Mouse (Mus musculus): ENCODE measurements around the gene Shb. TPM values are rescaled to one million over a fixed set of nuclear protein-coding genes. Genes with fewer than 3 reads are reported as not detected.
A peak's percentile ranks its signal among the peaks of the same experiment; 100 is the strongest.

Shb gene
- polyA plus RNA-seq (2014; fragmentation: Nextera tagmentation; extraction: Ambion mirVana) = 2.7 and 2.8 TPM in 2 replicates

DNA sequence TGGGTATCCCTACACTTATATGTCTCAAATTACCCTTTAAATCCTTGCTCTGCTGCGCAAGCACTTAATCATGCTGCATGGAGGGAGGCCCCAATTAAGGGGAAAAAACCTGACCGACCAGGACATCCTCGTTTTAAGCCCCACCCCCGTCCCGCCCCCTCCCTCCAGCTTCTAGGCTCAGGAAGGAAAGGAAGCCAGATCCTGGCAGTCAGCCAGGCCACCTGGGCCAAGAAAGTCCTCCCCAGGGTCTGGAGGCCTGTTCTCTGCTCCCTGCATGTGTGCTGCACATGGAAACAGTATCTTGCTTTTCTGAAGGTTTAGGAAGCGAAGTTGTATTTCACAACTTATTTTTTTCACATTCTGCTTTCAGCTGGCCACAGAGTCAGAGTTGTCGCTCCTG lies at the start of gene Shb:
Gene Shb, minus strand, starts transcription at position 96 of the 400 bp plus-strand sequence.
- ATAC-seq (ENCODE audit: low FRiP score) = no peak
- WGBS = 20% methylated on average over 7 of the region's 7 CpGs
- Histone ChIP-seq H3K9ac (ENCODE audit: low read length) (no peak within 1 kb of the TSS), H3K4me2 (peak within 1 kb of the TSS; percentile 96), H3K27ac (ENCODE audit: low read depth, low read length) (no peak within 1 kb of the TSS), H3K4me1 (ENCODE audit: control insufficient read depth, insufficient read depth, low read length) (peaks cover 15% of the 10 kb centered on the region), H3K9me3 (ENCODE audit: control insufficient read depth, low read length) (no peaks in the 10 kb centered on the region), H3K4me3 (ENCODE audit: low read depth, low read length) (peak within 1 kb of the TSS; percentile 59; the same call in 1 of the 2 replicates), H3K36me3 (ENCODE audit: control insufficient read depth, insufficient read depth, low read length) (no peaks in the 10 kb centered on the region), H3K27me3 (ENCODE audit: control insufficient read depth, insufficient read depth, low read length) (peaks cover 19% of the 10 kb centered on the region)
- DNase-seq (ENCODE audit: low spot score, missing footprints) = no peak

DNA sequence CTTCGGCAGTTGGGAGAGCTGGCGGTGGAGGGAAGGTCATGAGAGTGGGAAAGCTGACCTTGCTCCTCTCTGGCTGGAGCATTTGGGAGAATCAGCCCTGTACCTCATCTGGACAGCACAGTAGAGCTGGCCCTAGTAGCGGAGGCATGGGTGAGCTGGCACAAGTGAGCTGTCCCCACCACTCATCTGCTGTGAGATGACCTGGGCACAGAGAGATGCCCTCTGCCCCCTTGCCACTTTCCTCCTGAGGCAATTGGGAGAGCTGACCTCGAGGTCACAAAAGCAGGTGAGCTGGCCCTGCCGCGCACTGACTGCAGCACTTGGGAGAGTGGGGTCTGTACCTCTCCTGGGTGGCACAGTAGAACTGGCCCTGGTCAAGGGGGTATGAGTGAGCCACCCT lies 48.8 kb upstream of the Shb start:
- 91% methylated on average over 6 of the region's 6 CpGs for WGBS
- Histone ChIP-seq H3K4me3 (ENCODE audit: low read depth, low read length) (no peak overlapping the region), H3K9me3 (ENCODE audit: control insufficient read depth, low read length) (no peaks in the 10 kb centered on the region), H3K4me1 (ENCODE audit: control insufficient read depth, insufficient read depth, low read length) (peaks cover 14% of the 10 kb centered on the region), H3K27me3 (ENCODE audit: control insufficient read depth, insufficient read depth, low read length) (no peaks in the 10 kb centered on the region), H3K27ac (ENCODE audit: low read depth, low read length) (no peak overlapping the region), H3K36me3 (ENCODE audit: control insufficient read depth, insufficient read depth, low read length) (no peaks in the 10 kb centered on the region), H3K9ac (ENCODE audit: low read length) (no peak overlapping the region), H3K4me2 (no peak overlapping the region)
- DNase-seq (ENCODE audit: low spot score, missing footprints) = no peak
- ATAC-seq (ENCODE audit: low FRiP score) = no peak

DNA sequence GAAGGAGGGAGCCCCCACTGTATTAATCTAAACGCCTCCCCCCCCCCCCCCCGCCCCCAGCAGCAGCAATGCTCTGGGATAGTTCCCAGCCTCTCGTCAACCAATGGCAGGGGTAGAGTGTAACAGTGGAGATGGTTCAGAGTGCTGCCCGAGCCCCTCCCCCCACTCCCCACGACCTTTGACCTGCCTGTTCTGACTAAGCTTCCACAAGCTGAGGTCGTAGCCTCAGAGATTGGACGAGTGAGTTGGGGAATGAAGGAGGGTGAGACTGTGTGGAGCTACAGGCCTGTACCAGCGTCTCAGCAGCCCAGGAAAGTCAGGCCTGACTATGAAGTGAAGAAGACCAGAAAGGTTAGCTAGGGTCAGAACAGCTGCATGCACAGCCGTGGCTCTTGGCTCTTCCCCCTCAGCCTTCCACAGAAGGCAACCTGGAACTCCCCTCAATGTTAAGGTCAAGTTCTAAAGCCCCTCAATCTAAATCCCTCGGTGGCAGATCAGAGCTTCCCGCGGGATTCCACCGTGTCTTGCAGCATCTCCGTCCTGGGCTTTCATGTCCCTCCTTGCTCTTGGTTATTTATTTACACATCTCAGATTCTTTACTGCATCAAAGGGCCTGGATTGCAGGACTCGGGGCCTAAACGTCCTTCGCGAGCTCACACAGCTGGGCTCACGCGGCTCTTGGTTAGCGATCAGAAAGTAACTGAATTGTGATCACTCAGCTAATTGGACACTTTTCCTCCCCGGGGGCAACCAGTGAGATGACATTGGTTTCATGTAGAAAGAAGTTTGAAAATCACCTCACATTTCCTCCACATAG lies 46.5 kb upstream of the Shb start:
- Histone ChIP-seq H3K9me3 (ENCODE audit: control insufficient read depth, low read length) (no peaks in the 10 kb centered on the region), H3K4me3 (ENCODE audit: low read depth, low read length) (no peak overlapping the region), H3K4me2 (no peak overlapping the region), H3K9ac (ENCODE audit: low read length) (no peak overlapping the region), H3K36me3 (ENCODE audit: control insufficient read depth, insufficient read depth, low read length) (no peaks in the 10 kb centered on the region), H3K4me1 (ENCODE audit: control insufficient read depth, insufficient read depth, low read length) (peaks cover 12% of the 10 kb centered on the region), H3K27me3 (ENCODE audit: control insufficient read depth, insufficient read depth, low read length) (no peaks in the 10 kb centered on the region), H3K27ac (ENCODE audit: low read depth, low read length) (0 out of 2 replicates have a peak overlapping the region, but pooled peaks have one; percentile 14)
- ATAC-seq (ENCODE audit: low FRiP score) = peak; percentile 44
- 23% methylated on average over 20 of the region's 22 CpGs for WGBS
- DNase-seq (ENCODE audit: low spot score, missing footprints) = peak; percentile 88

DNA sequence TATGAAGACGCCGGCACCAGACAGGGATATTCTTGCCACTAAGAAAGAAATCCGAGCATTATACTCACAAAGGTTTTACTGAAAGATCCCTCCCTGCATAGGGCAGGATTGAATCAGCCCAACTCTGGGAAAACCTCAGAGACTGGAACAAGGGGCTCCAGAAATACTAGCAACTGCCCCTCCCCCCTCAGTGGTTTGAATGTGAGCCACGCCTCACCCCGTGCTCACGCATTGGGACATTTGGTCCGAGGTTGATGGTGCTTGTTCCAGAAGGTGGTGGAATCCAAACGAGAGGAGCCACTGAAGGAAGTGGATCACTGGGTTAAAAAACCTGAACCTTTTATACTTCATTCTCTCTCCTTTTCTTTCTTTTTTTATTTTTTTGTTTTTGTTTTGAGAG lies 45.4 kb upstream of the Shb start:
- no peak for DNase-seq (ENCODE audit: low spot score, missing footprints)
- H3K27ac ChIP-seq (ENCODE audit: low read depth, low read length) = no peak overlapping the region
- no peaks in the 10 kb centered on the region for H3K27me3 ChIP-seq (ENCODE audit: control insufficient read depth, insufficient read depth, low read length)
- no peak overlapping the region for H3K4me2 ChIP-seq
- H3K9ac ChIP-seq (ENCODE audit: low read length) = peak overlapping the region; percentile 2; the same call in 1 of the 2 replicates
- no peaks in the 10 kb centered on the region for H3K36me3 ChIP-seq (ENCODE audit: control insufficient read depth, insufficient read depth, low read length)
- no peak for ATAC-seq (ENCODE audit: low FRiP score)
- WGBS = 51% methylated on average over 8 of the region's 8 CpGs
- H3K4me3 ChIP-seq (ENCODE audit: low read depth, low read length) = no peak overlapping the region
- H3K9me3 ChIP-seq (ENCODE audit: control insufficient read depth, low read length) = no peaks in the 10 kb centered on the region
- peaks cover 12% of the 10 kb centered on the region for H3K4me1 ChIP-seq (ENCODE audit: control insufficient read depth, insufficient read depth, low read length)

DNA sequence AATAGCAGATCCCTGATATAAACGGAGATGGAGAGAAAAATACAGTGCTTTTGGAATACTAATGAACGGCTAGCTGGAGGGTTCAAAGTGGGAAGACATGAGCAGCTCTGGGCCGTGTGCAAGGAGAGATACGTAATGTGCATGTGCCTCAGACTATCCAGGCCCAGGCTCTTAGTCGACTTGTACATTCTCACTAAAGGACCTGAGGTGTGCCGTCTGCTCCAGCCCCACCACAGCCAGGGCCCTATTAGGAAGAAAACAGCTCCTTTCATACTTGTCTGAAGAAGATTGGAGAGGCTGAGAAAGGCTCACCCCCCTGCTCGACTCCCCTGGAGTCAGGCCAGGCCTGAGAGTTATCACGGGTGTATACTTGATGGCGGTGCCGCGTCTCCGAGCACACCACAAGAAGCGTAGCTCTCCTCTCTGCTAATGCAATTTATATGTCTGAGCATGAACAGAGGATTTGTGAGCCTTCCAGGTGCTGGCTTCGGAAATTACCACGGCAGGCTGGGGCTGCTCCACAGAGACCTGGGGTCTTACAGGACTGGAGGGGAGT lies 42.4 kb upstream of the Shb start:
- Histone ChIP-seq H3K27ac (ENCODE audit: low read depth, low read length) (no peak overlapping the region), H3K4me3 (ENCODE audit: low read depth, low read length) (no peak overlapping the region), H3K27me3 (ENCODE audit: control insufficient read depth, insufficient read depth, low read length) (no peaks in the 10 kb centered on the region), H3K4me1 (ENCODE audit: control insufficient read depth, insufficient read depth, low read length) (peaks cover 12% of the 10 kb centered on the region), H3K9me3 (ENCODE audit: control insufficient read depth, low read length) (no peaks in the 10 kb centered on the region), H3K9ac (ENCODE audit: low read length) (no peak overlapping the region), H3K36me3 (ENCODE audit: control insufficient read depth, insufficient read depth, low read length) (no peaks in the 10 kb centered on the region), H3K4me2 (no peak overlapping the region)
- no peak for DNase-seq (ENCODE audit: low spot score, missing footprints)
- 84% methylated on average over 15 of the region's 15 CpGs for WGBS
- no peak for ATAC-seq (ENCODE audit: low FRiP score)

DNA sequence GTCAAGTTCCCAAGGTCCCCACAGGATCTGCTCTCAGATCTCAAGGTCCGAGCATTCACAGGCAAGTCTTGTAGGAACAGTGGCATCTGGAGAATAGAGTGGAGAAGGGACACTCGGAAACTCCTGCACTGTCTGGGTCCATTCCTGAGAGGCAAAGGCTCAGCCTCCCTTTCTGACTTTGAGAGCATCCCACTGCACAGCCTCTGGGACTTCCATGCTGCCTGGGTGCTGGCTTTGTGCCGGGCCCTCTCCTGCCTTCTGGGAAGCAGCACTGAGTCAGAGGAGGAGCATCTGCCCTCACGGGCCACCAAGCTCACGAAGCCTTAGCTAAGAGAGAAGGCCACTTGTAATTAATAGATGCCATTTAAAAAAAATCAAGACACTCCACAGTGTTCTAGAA lies 37.3 kb upstream of the Shb start:
- H3K27me3 ChIP-seq (ENCODE audit: control insufficient read depth, insufficient read depth, low read length) = no peaks in the 10 kb centered on the region
- WGBS = 92% methylated on average over 5 of the region's 5 CpGs
- H3K4me3 ChIP-seq (ENCODE audit: low read depth, low read length) = no peak overlapping the region
- H3K36me3 ChIP-seq (ENCODE audit: control insufficient read depth, insufficient read depth, low read length) = no peaks in the 10 kb centered on the region
- H3K9ac ChIP-seq (ENCODE audit: low read length) = no peak overlapping the region
- no peak overlapping the region for H3K27ac ChIP-seq (ENCODE audit: low read depth, low read length)
- no peaks in the 10 kb centered on the region for H3K4me1 ChIP-seq (ENCODE audit: control insufficient read depth, insufficient read depth, low read length)
- H3K9me3 ChIP-seq (ENCODE audit: control insufficient read depth, low read length) = no peaks in the 10 kb centered on the region
- H3K4me2 ChIP-seq = no peak overlapping the region
- DNase-seq (ENCODE audit: low spot score, missing footprints) (no peak), ATAC-seq (ENCODE audit: low FRiP score) (no peak)

DNA sequence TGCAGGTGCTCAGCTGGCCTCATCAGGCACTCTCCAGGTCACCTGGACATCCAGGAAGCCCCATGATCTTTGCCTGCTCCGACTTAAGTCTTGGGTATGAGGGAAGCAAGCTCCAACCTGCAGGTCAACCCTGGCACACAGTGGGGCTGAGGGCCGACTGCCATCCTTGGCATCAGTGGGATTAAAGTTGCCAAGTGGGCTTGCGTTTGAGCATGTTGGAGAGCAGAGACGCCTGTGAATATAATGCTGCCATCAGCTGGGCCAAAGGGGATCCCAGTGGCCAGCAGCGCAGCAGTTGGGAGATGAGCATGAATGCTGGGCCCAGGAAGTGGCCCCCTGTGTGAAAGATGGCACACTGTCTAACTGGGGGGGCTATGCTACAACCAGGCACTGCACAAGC lies 25.9 kb upstream of the Shb start:
- no peak for DNase-seq (ENCODE audit: low spot score, missing footprints)
- 90% methylated on average over 5 of the region's 5 CpGs for WGBS
- Histone ChIP-seq H3K27ac (ENCODE audit: low read depth, low read length) (no peak overlapping the region), H3K4me3 (ENCODE audit: low read depth, low read length) (no peak overlapping the region), H3K36me3 (ENCODE audit: control insufficient read depth, insufficient read depth, low read length) (no peaks in the 10 kb centered on the region), H3K9ac (ENCODE audit: low read length) (no peak overlapping the region), H3K9me3 (ENCODE audit: control insufficient read depth, low read length) (no peaks in the 10 kb centered on the region), H3K4me2 (no peak overlapping the region), H3K4me1 (ENCODE audit: control insufficient read depth, insufficient read depth, low read length) (no peaks in the 10 kb centered on the region), H3K27me3 (ENCODE audit: control insufficient read depth, insufficient read depth, low read length) (no peaks in the 10 kb centered on the region)
- ATAC-seq (ENCODE audit: low FRiP score) = no peak

DNA sequence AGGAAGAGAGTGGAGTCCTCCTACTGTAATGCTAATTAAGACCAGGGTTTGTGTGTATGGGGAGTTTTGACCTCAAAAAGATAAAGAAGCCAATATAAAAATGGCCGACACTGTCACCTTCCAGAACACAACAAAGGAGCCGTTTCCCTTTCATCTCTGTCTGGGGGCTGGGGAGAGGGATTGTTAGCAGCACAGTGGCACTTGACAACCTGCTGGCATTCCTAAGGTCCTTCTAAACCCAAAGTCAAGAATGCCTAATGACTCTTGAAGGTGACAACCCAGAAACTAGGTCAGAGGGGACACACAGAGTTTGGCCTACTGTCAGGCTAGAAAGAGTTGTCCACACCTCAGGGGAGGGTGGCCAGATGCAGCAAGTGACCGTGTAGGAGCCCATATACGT lies 20.3 kb upstream of the Shb start:
- Histone ChIP-seq H3K4me3 (ENCODE audit: low read depth, low read length) (no peak overlapping the region), H3K27me3 (ENCODE audit: control insufficient read depth, insufficient read depth, low read length) (no peaks in the 10 kb centered on the region), H3K9me3 (ENCODE audit: control insufficient read depth, low read length) (no peaks in the 10 kb centered on the region), H3K4me2 (no peak overlapping the region), H3K27ac (ENCODE audit: low read depth, low read length) (no peak overlapping the region), H3K9ac (ENCODE audit: low read length) (no peak overlapping the region), H3K4me1 (ENCODE audit: control insufficient read depth, insufficient read depth, low read length) (no peaks in the 10 kb centered on the region; the same call in 1 of the 2 replicates), H3K36me3 (ENCODE audit: control insufficient read depth, insufficient read depth, low read length) (no peaks in the 10 kb centered on the region)
- 65% methylated on average over 4 of the region's 4 CpGs for WGBS
- ATAC-seq (ENCODE audit: low FRiP score) (no peak), DNase-seq (ENCODE audit: low spot score, missing footprints) (no peak)

DNA sequence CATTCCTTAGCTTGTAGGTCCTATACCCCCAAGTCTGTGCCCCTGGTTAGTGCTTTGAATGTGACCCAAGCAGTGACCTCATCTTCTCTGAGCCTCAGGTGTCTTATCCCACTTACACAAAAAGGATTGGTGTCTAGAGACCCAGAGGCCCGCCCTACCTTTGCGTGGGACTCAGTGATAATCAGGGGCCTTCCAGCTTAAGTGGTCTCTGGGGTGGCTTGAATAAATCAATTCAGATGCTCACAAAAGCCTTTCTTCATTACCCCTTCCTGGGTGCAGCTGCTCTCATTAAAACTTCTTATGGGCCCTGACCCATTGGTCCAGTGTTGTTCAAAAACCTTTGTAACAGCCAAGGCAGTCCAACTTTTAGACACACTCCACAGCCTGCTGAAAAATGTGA lies 18.7 kb upstream of the Shb start:
- no peak overlapping the region for H3K4me3 ChIP-seq (ENCODE audit: low read depth, low read length)
- no peak overlapping the region for H3K9ac ChIP-seq (ENCODE audit: low read length)
- no peaks in the 10 kb centered on the region; the same call in 1 of the 2 replicates for H3K4me1 ChIP-seq (ENCODE audit: control insufficient read depth, insufficient read depth, low read length)
- no peaks in the 10 kb centered on the region for H3K9me3 ChIP-seq (ENCODE audit: control insufficient read depth, low read length)
- H3K27me3 ChIP-seq (ENCODE audit: control insufficient read depth, insufficient read depth, low read length) = no peaks in the 10 kb centered on the region
- H3K27ac ChIP-seq (ENCODE audit: low read depth, low read length) = no peak overlapping the region
- H3K4me2 ChIP-seq = no peak overlapping the region
- H3K36me3 ChIP-seq (ENCODE audit: control insufficient read depth, insufficient read depth, low read length) = no peaks in the 10 kb centered on the region
- DNase-seq (ENCODE audit: low spot score, missing footprints) = no peak
- WGBS = 22% methylated on average over 2 of the region's 2 CpGs
- ATAC-seq (ENCODE audit: low FRiP score) = 0 out of 2 replicates have a peak, but pooled peaks have one; percentile 35
